Mouse (Mus musculus) midbrain, embryonic 14.5 days (tissue): ENCODE data around the gene Mterf4. TPM values are rescaled to one million over a fixed set of nuclear protein-coding genes. Genes with fewer than 3 reads are reported as not detected.
"Not testable (repeated sequence)": the region's sequence is repeated elsewhere in the genome, so short reads cannot be mapped to it uniquely, and the experiment has no call there.

Experiments
- ATAC-seq: fragments of 200-750 bp; cut with Nextera tagmentation; 2 replicates; pipeline ENCODE4 v1.8.0; 2017; ENCODE audit warnings: moderate number of reproducible peaks, moderate library complexity; ENCODE audit not compliant: low FRiP score, low TSS enrichment
- DNase-seq: peaks from one replicate; pipeline ENCODE4 v3.0.0-alpha.2; 2015
- H3K27ac ChIP-seq: fragments of 300-500 bp; sonication (generic); replicated peaks from 2 replicates; pipeline ENCODE4 v1.5.1; 2014; ENCODE audit warnings: mild to moderate bottlenecking, low read depth, low read length, moderate library complexity
- H3K27me3 ChIP-seq: fragments of 300-500 bp; sonication (generic); 2 replicates; pipeline ENCODE4 v1.6.1; 2014; ENCODE audit warnings: low read length, control low read depth, mixed read lengths; ENCODE audit not compliant: control insufficient read depth, insufficient read depth
- H3K36me3 ChIP-seq: fragments of 300-500 bp; sonication (generic); 2 replicates; pipeline ENCODE4 v1.6.1; 2014; ENCODE audit warnings: low read length, control low read depth; ENCODE audit not compliant: control insufficient read depth, insufficient read depth
- H3K4me1 ChIP-seq: fragments of 300-500 bp; sonication (generic); 2 replicates; pipeline ENCODE4 v1.6.1; 2014; ENCODE audit warnings: mild to moderate bottlenecking, antibody characterized with exemption, low read length, control low read depth; ENCODE audit not compliant: control insufficient read depth, insufficient read depth
- H3K4me2 ChIP-seq: fragments of 300-500 bp; sonication (generic); 2 replicates; pipeline ENCODE4 v1.6.1; 2014; ENCODE audit warnings: mild to moderate bottlenecking, low read length, moderate library complexity
- H3K4me3 ChIP-seq: fragments of 300-500 bp; sonication (generic); replicated peaks from 2 replicates; pipeline ENCODE4 v1.5.1; 2014; ENCODE audit warnings: low read depth, low read length
- H3K9ac ChIP-seq: fragments of 300-500 bp; sonication (generic); replicated peaks from 2 replicates; pipeline ENCODE4 v1.6.1; 2014; ENCODE audit warnings: mild to moderate bottlenecking, low read length, moderate library complexity
- H3K9me3 ChIP-seq: fragments of 300-500 bp; sonication (generic); 2 replicates; pipeline ENCODE4 v1.6.1; 2016; ENCODE audit warnings: low read length, control low read depth, mixed read lengths; ENCODE audit not compliant: control insufficient read depth
- WGBS: fragments of 180-500 bp; shearing (Covaris S2); extraction: QIAGEN DNeasy Blood & Tissue Kit; methylation state at CpG from one replicate; pipeline ENCODE4 v1.1.7; 2014; 5-methylcytosine and 5-hydroxymethylcytosine counted together
- polyA plus RNA-seq: library from polyadenylated mRNA; unstranded; fragments of >200 nt; fragmentation: Nextera tagmentation; extraction: Ambion mirVana; gene quantifications from 2 replicates; pipeline ENCODE4 v1.2.1, GENCODE M21; 2014

The Mterf4 gene
- polyA plus RNA-seq, 1 experiment from 2014 or later: 30.0 TPM

GRCm38 (mm10) chr1:93323973-93324372 is 18.3 kb upstream of the Mterf4 start:
- H3K27ac ChIP-seq: no peak overlapping the region
- no peak overlapping the region for H3K4me2 ChIP-seq
- DNase-seq: no peak
- H3K27me3 ChIP-seq: no peaks in the 10 kb centered on the region
- no peak overlapping the region for H3K9ac ChIP-seq
- H3K9me3 ChIP-seq: no peaks in the 10 kb centered on the region
- no peak for ATAC-seq
- H3K36me3 ChIP-seq: peaks cover 53% of the 10 kb centered on the region
- WGBS: 94% methylated on average over 6 of the region's 6 CpGs
- no peak overlapping the region for H3K4me3 ChIP-seq
- H3K4me1 ChIP-seq: no peaks in the 10 kb centered on the region

- H3K4me1 ChIP-seq: peaks cover 6% of the 10 kb centered on the region; the same call in 1 of the 2 replicates
- no peak for ATAC-seq
- WGBS: 88% methylated on average over 3 of the region's 3 CpGs
- peaks cover 82% of the 10 kb centered on the region for H3K36me3 ChIP-seq
- H3K27ac ChIP-seq: no peak overlapping the region
- no peak overlapping the region for H3K4me2 ChIP-seq
- H3K4me3 ChIP-seq: no peak overlapping the region
- no peaks in the 10 kb centered on the region for H3K27me3 ChIP-seq
- no peaks in the 10 kb centered on the region for H3K9me3 ChIP-seq
- H3K9ac ChIP-seq: no peak overlapping the region
- no peak for DNase-seq
Observed at GRCm38 (mm10) chr1:93300578-93300977, 5.1 kb downstream of the Mterf4 start.

GRCm38 (mm10) chr1:93299791-93300190 is 5.9 kb downstream of the Mterf4 start:
- 95% methylated on average over 4 of the region's 4 CpGs for WGBS
- Histone ChIP-seq H3K36me3 (peaks cover 84% of the 10 kb centered on the region), H3K27ac (no peak overlapping the region), H3K9ac (no peak overlapping the region), H3K9me3 (no peaks in the 10 kb centered on the region), H3K4me2 (no peak overlapping the region), H3K4me1 (peaks cover 2% of the 10 kb centered on the region; the same call in 1 of the 2 replicates), H3K27me3 (no peaks in the 10 kb centered on the region), H3K4me3 (no peak overlapping the region)
- no peak for DNase-seq
- ATAC-seq: no peak

- not testable (repeated sequence) for H3K27me3 ChIP-seq, H3K4me2 ChIP-seq, H3K9ac ChIP-seq, ATAC-seq, DNase-seq, H3K9me3 ChIP-seq, H3K4me1 ChIP-seq, H3K27ac ChIP-seq, H3K4me3 ChIP-seq
- peaks cover 37% of the 10 kb centered on the region for H3K36me3 ChIP-seq
- WGBS: 90% methylated on average over 3 of the region's 3 CpGs
Observed at GRCm38 (mm10) chr1:93294491-93294890, 11.2 kb downstream of the Mterf4 start.

- DNase-seq (no peak), ATAC-seq (no peak)
- H3K27ac ChIP-seq: no peak overlapping the region
- H3K4me3 ChIP-seq: no peak overlapping the region
- H3K9ac ChIP-seq: no peak overlapping the region
- no peaks in the 10 kb centered on the region for H3K4me1 ChIP-seq
- H3K36me3 ChIP-seq: peaks cover 15% of the 10 kb centered on the region
- H3K27me3 ChIP-seq: no peaks in the 10 kb centered on the region
- no peaks in the 10 kb centered on the region for H3K9me3 ChIP-seq
- H3K4me2 ChIP-seq: no peak overlapping the region
- whole genome bisulfite sequencing: 83% methylated on average over 8 of the region's 8 CpGs
Observed at GRCm38 (mm10) chr1:93292006-93292405, 13.7 kb downstream of the Mterf4 start.

- no peaks in the 10 kb centered on the region for H3K9me3 ChIP-seq
- H3K4me2 ChIP-seq: no peak overlapping the region
- 98% methylated on average over 1 of the region's 1 CpGs for WGBS
- H3K36me3 ChIP-seq: peaks cover 12% of the 10 kb centered on the region
- ATAC-seq (no peak), DNase-seq (no peak)
- no peak overlapping the region for H3K9ac ChIP-seq
- H3K4me1 ChIP-seq: no peaks in the 10 kb centered on the region
- H3K27me3 ChIP-seq: no peaks in the 10 kb centered on the region
- H3K4me3 ChIP-seq: no peak overlapping the region
- no peak overlapping the region for H3K27ac ChIP-seq
Observed at GRCm38 (mm10) chr1:93291591-93291990, 14.1 kb downstream of the Mterf4 start.

GRCm38 (mm10) chr1:93290956-93291355 is 14.8 kb downstream of the Mterf4 start:
- Histone ChIP-seq H3K4me2 (no peak overlapping the region), H3K9me3 (no peaks in the 10 kb centered on the region), H3K4me3 (no peak overlapping the region), H3K27ac (no peak overlapping the region), H3K9ac (no peak overlapping the region), H3K36me3 (peaks cover 5% of the 10 kb centered on the region), H3K27me3 (no peaks in the 10 kb centered on the region), H3K4me1 (no peaks in the 10 kb centered on the region)
- no peak for DNase-seq
- ATAC-seq: no peak
- WGBS: 87% methylated on average over 4 of the region's 4 CpGs

GRCm38 (mm10) chr1:93289678-93290214 is 16.0 kb downstream of the Mterf4 start:
- Histone ChIP-seq H3K4me3 (no peak overlapping the region), H3K9me3 (no peaks in the 10 kb centered on the region), H3K27ac (no peak overlapping the region), H3K9ac (no peak overlapping the region), H3K27me3 (no peaks in the 10 kb centered on the region), H3K4me1 (no peaks in the 10 kb centered on the region), H3K4me2 (no peak overlapping the region), H3K36me3 (no peaks in the 10 kb centered on the region)
- DNase-seq (no peak), ATAC-seq (no peak)
- 73% methylated on average over 3 of the region's 3 CpGs for WGBS

- H3K9ac ChIP-seq: no peak overlapping the region
- no peaks in the 10 kb centered on the region for H3K27me3 ChIP-seq
- no peak overlapping the region for H3K4me3 ChIP-seq
- no peak overlapping the region for H3K4me2 ChIP-seq
- WGBS: 82% methylated on average over 7 of the region's 7 CpGs
- ATAC-seq (no peak), DNase-seq (no peak)
- no peaks in the 10 kb centered on the region for H3K36me3 ChIP-seq
- no peaks in the 10 kb centered on the region for H3K4me1 ChIP-seq
- H3K9me3 ChIP-seq: no peaks in the 10 kb centered on the region
- H3K27ac ChIP-seq: no peak overlapping the region
Observed at GRCm38 (mm10) chr1:93277041-93277440, 28.7 kb downstream of the Mterf4 start.
